Mouse (Mus musculus): Measurements from ENCODE around the gene Ccdc18.
"Not testable (repeated sequence)": the region's sequence is repeated elsewhere in the genome, so short reads cannot be mapped to it uniquely, and the experiment has no call there.

Gene Ccdc18

DNA sequence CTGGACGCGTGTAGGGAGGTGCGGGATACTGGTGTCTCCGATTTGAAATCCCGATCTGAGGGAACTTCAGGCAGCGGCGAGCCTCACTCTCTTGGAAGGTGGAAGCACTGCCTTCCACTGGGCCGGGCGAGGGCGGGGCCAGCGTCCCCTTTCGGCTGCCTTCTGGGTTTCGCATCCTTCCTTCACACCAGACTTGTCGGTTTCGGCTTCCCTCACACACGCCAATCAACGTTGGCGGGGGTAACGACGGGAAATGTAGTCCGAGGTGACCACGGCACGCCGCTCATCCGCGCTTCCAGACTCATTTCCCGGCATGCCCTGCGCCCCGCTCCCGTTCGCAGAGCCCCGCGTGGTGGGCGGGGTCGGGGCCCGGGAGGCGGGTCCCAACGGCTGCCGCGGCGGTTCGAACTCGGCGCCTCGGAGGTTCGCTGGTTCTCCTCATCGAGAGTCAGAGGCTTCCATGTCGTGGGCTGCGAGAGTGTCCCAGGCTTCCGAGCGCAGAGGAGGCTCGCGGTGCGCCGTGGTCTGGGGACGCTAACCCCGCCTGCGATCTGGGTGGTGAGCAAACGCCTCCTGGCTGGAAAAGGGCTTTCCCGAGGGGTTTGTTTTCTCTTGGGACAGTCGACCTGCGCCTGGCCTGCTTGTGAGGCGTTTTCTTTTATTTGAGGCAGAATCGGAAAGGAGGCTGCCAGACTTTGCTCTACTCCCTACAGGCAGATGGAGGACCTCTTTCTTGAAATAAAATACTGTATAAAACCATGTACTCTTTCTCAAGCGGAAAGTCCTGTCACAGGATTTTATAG lies at the start of gene Ccdc18, which contains the start of gene Tmed5:
Ccdc18 (plus strand) TSS at position 435 of the 803 bp plus-strand sequence.
Tmed5 (minus strand) TSS at position 180 of the 803 bp plus-strand sequence.
- peak; percentile 96 for DNase-seq

GRCm38 (mm10) chr5:108085440-108085839 lies 47.2 kb upstream of the Ccdc18 start:
- no peak for DNase-seq

DNA sequence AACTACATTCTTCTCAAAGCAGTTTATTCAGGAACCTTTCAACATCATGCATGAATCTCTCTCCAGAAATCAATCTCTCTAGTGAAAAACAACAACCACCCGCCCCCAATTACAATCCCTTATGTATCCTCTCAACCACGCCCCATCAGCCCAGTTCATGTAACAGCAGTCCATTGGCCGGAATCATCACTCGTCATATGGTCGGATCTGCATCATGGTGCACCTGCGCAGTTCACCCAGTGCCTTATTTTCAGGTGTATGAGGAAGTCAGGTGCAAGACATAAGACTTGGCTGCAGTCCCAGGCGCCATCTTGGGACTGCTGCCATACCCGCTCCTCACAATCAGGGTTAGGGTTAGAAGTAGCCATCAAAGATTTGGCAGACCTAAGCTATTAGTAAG lies 39.9 kb upstream of the Ccdc18 start:
- DNase-seq: not testable (repeated sequence)

- no peak for DNase-seq
Observed at GRCm38 (mm10) chr5:108097676-108098075, 35.0 kb upstream of the Ccdc18 start.

- DNase-seq: no peak
Observed at GRCm38 (mm10) chr5:108100196-108100595, 32.5 kb upstream of the Ccdc18 start.

DNA sequence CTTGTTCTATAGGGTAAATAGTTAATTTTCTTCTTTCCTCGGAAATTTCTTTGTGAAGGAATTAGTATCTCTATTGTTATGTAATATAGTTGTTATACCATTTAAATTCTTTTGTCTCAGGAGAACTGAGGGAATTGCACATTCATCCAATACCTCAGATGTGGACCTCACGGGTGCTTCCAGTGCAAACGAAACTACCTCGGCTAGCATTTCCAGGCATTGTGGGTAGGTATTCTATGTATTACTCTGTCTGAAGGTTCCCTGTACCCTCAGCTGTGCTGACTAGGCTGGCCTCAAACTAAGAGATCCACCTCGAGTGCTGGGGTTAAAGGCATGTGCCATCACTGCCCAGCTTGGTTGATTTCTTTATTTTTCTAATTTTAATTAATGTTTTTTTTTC lies 28.4 kb upstream of the Ccdc18 start:
- no peak for DNase-seq

DNA sequence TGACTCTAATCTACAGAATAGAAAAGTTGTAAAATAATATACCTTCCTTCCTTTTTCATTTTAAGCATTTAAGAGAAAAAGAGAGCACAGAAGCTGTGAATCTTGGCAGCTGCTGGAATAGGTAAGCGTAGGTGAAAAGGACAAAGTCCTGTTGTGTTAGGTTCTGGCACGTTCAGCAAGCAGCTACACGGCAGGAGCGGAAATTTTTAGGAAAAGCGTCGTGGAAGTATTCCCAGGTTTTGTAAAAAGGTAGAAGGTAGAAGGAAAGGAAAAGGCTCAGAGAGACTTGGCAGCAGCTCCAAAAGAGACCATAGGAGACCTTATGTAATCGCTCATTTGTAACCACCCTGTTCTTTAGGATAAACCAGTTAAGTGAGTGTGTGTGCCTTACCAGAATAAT lies 23.3 kb upstream of the Ccdc18 start:
- no peak for DNase-seq

DNA sequence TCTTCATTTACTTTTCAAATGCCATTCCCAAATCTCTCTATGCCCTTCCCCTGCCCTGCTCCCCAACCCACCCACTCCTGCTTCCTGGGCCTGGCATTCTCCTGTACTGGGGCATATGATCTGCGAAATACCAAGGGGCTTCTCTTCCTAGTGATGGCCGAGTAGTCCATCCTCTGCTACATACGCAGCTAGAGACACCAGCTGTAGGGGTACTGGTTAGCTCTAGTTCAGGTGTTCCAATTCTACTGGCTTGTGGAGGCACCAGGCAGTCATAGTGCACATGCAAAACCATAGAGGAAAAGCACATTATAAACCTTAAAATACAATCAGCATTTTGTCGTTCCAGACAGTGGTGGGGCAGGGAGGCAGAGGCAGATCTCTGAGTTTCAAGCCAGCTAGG lies 15.0 kb upstream of the Ccdc18 start:
- no peak for DNase-seq

- no peak for DNase-seq
Observed at GRCm38 (mm10) chr5:108120221-108120900, 12.3 kb upstream of the Ccdc18 start.

DNA sequence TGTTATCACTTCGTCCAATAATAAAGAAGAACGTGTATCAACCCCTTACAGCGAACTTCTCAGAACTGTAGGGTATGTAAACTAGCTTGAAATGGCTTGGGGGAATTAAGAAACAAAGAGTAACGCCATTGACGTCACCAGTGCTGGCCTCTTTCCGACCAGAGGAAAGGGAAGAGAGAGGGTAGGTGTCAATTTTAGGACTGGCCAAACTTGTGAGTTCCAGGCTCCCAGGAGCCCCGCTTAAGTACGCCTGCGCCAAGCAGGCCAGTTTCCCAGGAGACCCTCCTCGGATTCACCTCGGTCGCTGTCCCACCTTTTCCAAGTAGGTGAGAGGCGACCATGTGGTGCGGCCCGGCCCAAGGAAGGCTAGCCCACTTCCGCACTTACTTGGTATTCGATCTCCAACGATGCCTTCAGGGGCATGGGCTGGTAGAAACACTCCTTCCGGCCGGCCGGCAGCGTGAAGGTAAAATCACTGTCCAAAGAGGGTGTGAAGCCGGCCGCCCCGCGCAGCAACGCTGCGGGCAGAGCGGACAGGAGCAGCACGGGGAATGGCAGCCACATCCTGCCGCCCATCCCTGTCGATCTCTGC lies 730 bp upstream of the Ccdc18 start:
- DNase-seq: no peak

- DNase-seq: no peak
Observed at GRCm38 (mm10) chr5:108152592-108152991, 19.9 kb downstream of the Ccdc18 start.

- no peak for DNase-seq
Observed at GRCm38 (mm10) chr5:108160796-108161195, 28.1 kb downstream of the Ccdc18 start.

- DNase-seq: no peak
Observed at GRCm38 (mm10) chr5:108163695-108164094, 31.0 kb downstream of the Ccdc18 start.

- DNase-seq: no peak
Observed at GRCm38 (mm10) chr5:108184050-108184449, 51.4 kb downstream of the Ccdc18 start.

GRCm38 (mm10) chr5:108188967-108189366 lies 56.3 kb downstream of the Ccdc18 start:
- no peak for DNase-seq

GRCm38 (mm10) chr5:108206008-108206407 lies 73.3 kb downstream of the Ccdc18 start:
- no peak for DNase-seq

- DNase-seq: no peak
Observed at GRCm38 (mm10) chr5:108211512-108211911, 78.8 kb downstream of the Ccdc18 start.

- DNase-seq: no peak
Observed at GRCm38 (mm10) chr5:108214928-108215327, 82.3 kb downstream of the Ccdc18 start.

DNA sequence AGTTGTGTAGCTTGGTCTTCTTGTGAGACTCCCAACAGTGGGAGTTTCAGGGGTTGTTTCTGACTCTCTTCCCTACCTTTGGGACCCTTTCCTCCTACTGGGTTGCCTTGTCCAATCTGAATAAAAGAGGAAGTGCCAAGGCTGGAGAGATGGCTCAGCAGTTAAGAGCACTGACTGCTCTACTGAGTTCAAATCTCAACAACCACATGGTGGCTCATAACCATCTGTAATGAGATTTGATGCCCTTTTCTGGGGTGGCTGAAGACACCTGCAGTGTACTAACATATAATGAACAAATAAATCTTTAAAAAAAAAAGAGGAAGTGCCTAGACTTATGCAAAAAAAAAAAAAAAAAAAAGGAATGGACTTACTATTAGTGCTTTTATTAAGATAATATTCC lies 91.4 kb downstream of the Ccdc18 start:
- no peak for DNase-seq

GRCm38 (mm10) chr5:108226159-108226558 lies 93.5 kb downstream of the Ccdc18 start:
- no peak for DNase-seq

DNA sequence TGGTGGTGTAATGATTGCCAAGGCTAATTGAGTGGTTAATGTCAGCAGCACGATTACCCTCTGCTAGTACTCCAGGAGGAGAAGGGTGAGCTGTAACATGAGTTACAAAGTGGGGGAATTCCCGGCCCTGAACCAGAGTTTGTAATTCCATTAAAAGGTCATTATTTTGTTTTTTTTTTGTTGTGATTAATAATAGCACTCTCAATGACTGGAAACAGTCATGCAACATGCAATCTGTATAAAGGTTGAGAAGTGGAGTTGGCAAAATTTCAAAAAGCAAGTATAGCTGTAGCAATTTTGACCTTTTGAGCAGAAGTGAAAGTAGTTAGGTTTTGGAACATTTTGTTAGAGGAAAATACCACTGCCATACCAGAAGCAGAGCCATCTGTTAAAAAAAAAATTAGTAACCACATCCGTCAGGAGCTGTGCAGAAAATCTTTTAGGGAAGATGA lies 113.7 kb downstream of the Ccdc18 start:
- DNase-seq: no peak

GRCm38 (mm10) chr5:108250033-108250432 lies 117.4 kb downstream of the Ccdc18 start:
- no peak for DNase-seq

- DNase-seq: no peak
Observed at GRCm38 (mm10) chr5:108255259-108255658, 122.6 kb downstream of the Ccdc18 start.

DNA sequence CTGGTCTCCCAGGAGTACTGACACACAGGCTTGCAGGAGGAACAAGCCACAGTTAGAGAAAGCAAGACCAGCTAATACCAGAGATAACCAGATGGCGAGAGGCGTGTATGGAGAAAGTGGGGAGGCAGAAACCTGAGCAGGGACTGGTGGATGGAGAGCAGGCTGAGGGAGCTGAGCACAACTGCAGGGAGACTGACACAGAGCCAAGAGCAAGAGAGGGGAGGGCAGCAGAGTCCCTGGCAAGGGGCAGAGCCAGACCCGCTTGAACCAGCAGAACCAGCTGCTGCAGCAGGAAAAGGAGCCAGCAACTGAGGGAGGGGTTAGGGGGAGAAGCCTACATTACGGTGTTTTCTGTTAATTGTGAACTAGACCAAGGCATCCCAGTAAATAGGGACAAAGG lies 130.0 kb downstream of the Ccdc18 start:
- DNase-seq: peak; percentile 9

Measured in right cerebral cortex, postnatal 25 days (tissue).